Mouse (Mus musculus): ENCODE measurements around the gene Arnt2. TPM values are rescaled to one million over a fixed set of nuclear protein-coding genes. Genes with fewer than 3 reads are reported as not detected.

Gene Arnt2
- polyA plus RNA-seq, 1 experiment from 2014 or later = 30.9 TPM

- WGBS = 95% methylated on average over 3 of the region's 3 CpGs
- H3K4me1 ChIP-seq (ENCODE audit: control insufficient read depth, insufficient read depth, low read length) = no peaks in the 10 kb centered on the region
- H3K4me3 ChIP-seq (ENCODE audit: low read depth, low read length) = no peak overlapping the region
- no peak overlapping the region for H3K9ac ChIP-seq (ENCODE audit: low read length)
- ATAC-seq (ENCODE audit: insufficient read depth, low FRiP score, low TSS enrichment) (no peak), DNase-seq (ENCODE audit: low spot score) (no peak)
- no peak overlapping the region for H3K27ac ChIP-seq (ENCODE audit: low read depth, low read length)
- peaks cover 4% of the 10 kb centered on the region for H3K36me3 ChIP-seq (ENCODE audit: control insufficient read depth, insufficient read depth, low read length)
- no peaks in the 10 kb centered on the region for H3K27me3 ChIP-seq (ENCODE audit: control insufficient read depth, insufficient read depth, low read length)
- H3K4me2 ChIP-seq (ENCODE audit: low read depth) = no peak overlapping the region
- H3K9me3 ChIP-seq (ENCODE audit: control insufficient read depth, low read length) = no peaks in the 10 kb centered on the region
Measured at GRCm38 (mm10) chr7:84307329-84307925, 102.5 kb downstream of the Arnt2 start.

- no peaks in the 10 kb centered on the region for H3K4me1 ChIP-seq (ENCODE audit: control insufficient read depth, insufficient read depth, low read length)
- no peaks in the 10 kb centered on the region for H3K27me3 ChIP-seq (ENCODE audit: control insufficient read depth, insufficient read depth, low read length)
- DNase-seq (ENCODE audit: low spot score) = no peak
- H3K4me2 ChIP-seq (ENCODE audit: low read depth) = no peak overlapping the region
- ATAC-seq (ENCODE audit: insufficient read depth, low FRiP score, low TSS enrichment) = no peak
- WGBS = 96% methylated on average over 1 of the region's 1 CpGs
- H3K9me3 ChIP-seq (ENCODE audit: control insufficient read depth, low read length) = no peaks in the 10 kb centered on the region
- H3K36me3 ChIP-seq (ENCODE audit: control insufficient read depth, insufficient read depth, low read length) = no peaks in the 10 kb centered on the region; the same call in 1 of the 2 replicates
- no peak overlapping the region for H3K27ac ChIP-seq (ENCODE audit: low read depth, low read length)
- H3K9ac ChIP-seq (ENCODE audit: low read length) = no peak overlapping the region
- H3K4me3 ChIP-seq (ENCODE audit: low read depth, low read length) = no peak overlapping the region
Measured at GRCm38 (mm10) chr7:84300261-84300660, 109.7 kb downstream of the Arnt2 start.

GRCm38 (mm10) chr7:84299601-84300000 is 110.4 kb downstream of the Arnt2 start:
- DNase-seq (ENCODE audit: low spot score) = no peak
- 87% methylated on average over 4 of the region's 4 CpGs for WGBS

GRCm38 (mm10) chr7:84293054-84293453 is 116.9 kb downstream of the Arnt2 start:
- no peak for DNase-seq (ENCODE audit: low spot score)
- ATAC-seq (ENCODE audit: insufficient read depth, low FRiP score, low TSS enrichment) = no peak
- H3K4me3 ChIP-seq (ENCODE audit: low read depth, low read length) = no peak overlapping the region
- H3K27ac ChIP-seq (ENCODE audit: low read depth, low read length) = no peak overlapping the region
- 0 out of 2 replicates have a peak, but pooled peaks cover 2% of the 10 kb centered on the region for H3K36me3 ChIP-seq (ENCODE audit: control insufficient read depth, insufficient read depth, low read length)
- H3K4me2 ChIP-seq (ENCODE audit: low read depth) = no peak overlapping the region
- no peaks in the 10 kb centered on the region for H3K27me3 ChIP-seq (ENCODE audit: control insufficient read depth, insufficient read depth, low read length)
- WGBS = 71% methylated on average over 7 of the region's 7 CpGs
- no peaks in the 10 kb centered on the region for H3K4me1 ChIP-seq (ENCODE audit: control insufficient read depth, insufficient read depth, low read length)
- no peaks in the 10 kb centered on the region for H3K9me3 ChIP-seq (ENCODE audit: control insufficient read depth, low read length)
- H3K9ac ChIP-seq (ENCODE audit: low read length) = no peak overlapping the region

More at GRCm38 (mm10) chr7:84299601-84300000, 110.4 kb downstream of the Arnt2 start:
- Histone ChIP-seq H3K4me2 (ENCODE audit: low read depth) (no peak overlapping the region), H3K36me3 (ENCODE audit: control insufficient read depth, insufficient read depth, low read length) (no peaks in the 10 kb centered on the region), H3K4me1 (ENCODE audit: control insufficient read depth, insufficient read depth, low read length) (no peaks in the 10 kb centered on the region), H3K27ac (ENCODE audit: low read depth, low read length) (no peak overlapping the region), H3K9me3 (ENCODE audit: control insufficient read depth, low read length) (no peaks in the 10 kb centered on the region), H3K9ac (ENCODE audit: low read length) (no peak overlapping the region), H3K27me3 (ENCODE audit: control insufficient read depth, insufficient read depth, low read length) (no peaks in the 10 kb centered on the region), H3K4me3 (ENCODE audit: low read depth, low read length) (no peak overlapping the region)
- ATAC-seq (ENCODE audit: insufficient read depth, low FRiP score, low TSS enrichment) = no peak

DNA sequence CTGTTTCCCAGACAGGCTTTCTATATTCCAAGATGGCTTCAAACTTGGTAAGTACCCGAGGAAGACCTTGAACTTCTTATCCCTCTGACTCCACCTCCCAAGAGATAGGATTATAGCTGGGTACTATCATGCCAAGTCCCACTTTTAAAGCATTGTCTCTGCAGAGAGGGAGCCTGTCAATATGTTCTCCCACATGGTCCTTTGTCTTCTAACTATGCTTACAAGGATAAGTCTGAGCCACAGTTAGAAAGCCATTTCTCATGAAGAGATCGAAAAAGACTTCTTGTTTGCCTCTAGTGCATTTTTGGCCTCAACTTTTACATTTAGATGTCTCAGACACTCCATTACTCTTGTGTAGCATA is 122.8 kb downstream of the Arnt2 start:
- Histone ChIP-seq H3K4me2 (ENCODE audit: low read depth) (no peak overlapping the region), H3K4me1 (ENCODE audit: control insufficient read depth, insufficient read depth, low read length) (no peaks in the 10 kb centered on the region), H3K4me3 (ENCODE audit: low read depth, low read length) (no peak overlapping the region), H3K27ac (ENCODE audit: low read depth, low read length) (no peak overlapping the region), H3K9me3 (ENCODE audit: control insufficient read depth, low read length) (no peaks in the 10 kb centered on the region), H3K9ac (ENCODE audit: low read length) (no peak overlapping the region), H3K27me3 (ENCODE audit: control insufficient read depth, insufficient read depth, low read length) (no peaks in the 10 kb centered on the region), H3K36me3 (ENCODE audit: control insufficient read depth, insufficient read depth, low read length) (0 out of 2 replicates have a peak, but pooled peaks cover 2% of the 10 kb centered on the region)
- DNase-seq (ENCODE audit: low spot score) (no peak), ATAC-seq (ENCODE audit: insufficient read depth, low FRiP score, low TSS enrichment) (no peak)
- WGBS = 79% methylated on average over 2 of the region's 2 CpGs

GRCm38 (mm10) chr7:84286526-84287225 is 123.3 kb downstream of the Arnt2 start:
- Histone ChIP-seq H3K4me2 (ENCODE audit: low read depth) (no peak overlapping the region), H3K9ac (ENCODE audit: low read length) (no peak overlapping the region), H3K36me3 (ENCODE audit: control insufficient read depth, insufficient read depth, low read length) (0 out of 2 replicates have a peak, but pooled peaks cover 2% of the 10 kb centered on the region), H3K4me1 (ENCODE audit: control insufficient read depth, insufficient read depth, low read length) (no peaks in the 10 kb centered on the region), H3K27me3 (ENCODE audit: control insufficient read depth, insufficient read depth, low read length) (no peaks in the 10 kb centered on the region), H3K27ac (ENCODE audit: low read depth, low read length) (no peak overlapping the region), H3K4me3 (ENCODE audit: low read depth, low read length) (no peak overlapping the region), H3K9me3 (ENCODE audit: control insufficient read depth, low read length) (no peaks in the 10 kb centered on the region)
- WGBS = 92% methylated on average over 8 of the region's 8 CpGs
- DNase-seq (ENCODE audit: low spot score) (no peak), ATAC-seq (ENCODE audit: insufficient read depth, low FRiP score, low TSS enrichment) (no peak)

- Histone ChIP-seq H3K4me3 (ENCODE audit: low read depth, low read length) (no peak overlapping the region), H3K27ac (ENCODE audit: low read depth, low read length) (no peak overlapping the region), H3K36me3 (ENCODE audit: control insufficient read depth, insufficient read depth, low read length) (peaks cover 2% of the 10 kb centered on the region; the same call in 1 of the 2 replicates), H3K4me1 (ENCODE audit: control insufficient read depth, insufficient read depth, low read length) (no peaks in the 10 kb centered on the region), H3K9me3 (ENCODE audit: control insufficient read depth, low read length) (no peaks in the 10 kb centered on the region), H3K9ac (ENCODE audit: low read length) (no peak overlapping the region), H3K27me3 (ENCODE audit: control insufficient read depth, insufficient read depth, low read length) (no peaks in the 10 kb centered on the region), H3K4me2 (ENCODE audit: low read depth) (no peak overlapping the region)
- ATAC-seq (ENCODE audit: insufficient read depth, low FRiP score, low TSS enrichment) = no peak
- WGBS = 89% methylated on average over 7 of the region's 7 CpGs
- DNase-seq (ENCODE audit: low spot score) = no peak
Measured at GRCm38 (mm10) chr7:84285790-84286189, 124.2 kb downstream of the Arnt2 start.

GRCm38 (mm10) chr7:84284974-84285373 is 125.0 kb downstream of the Arnt2 start:
- Histone ChIP-seq H3K4me1 (ENCODE audit: control insufficient read depth, insufficient read depth, low read length) (no peaks in the 10 kb centered on the region), H3K27ac (ENCODE audit: low read depth, low read length) (no peak overlapping the region), H3K4me2 (ENCODE audit: low read depth) (no peak overlapping the region), H3K36me3 (ENCODE audit: control insufficient read depth, insufficient read depth, low read length) (peaks cover 2% of the 10 kb centered on the region; the same call in 1 of the 2 replicates), H3K27me3 (ENCODE audit: control insufficient read depth, insufficient read depth, low read length) (no peaks in the 10 kb centered on the region), H3K9me3 (ENCODE audit: control insufficient read depth, low read length) (no peaks in the 10 kb centered on the region), H3K4me3 (ENCODE audit: low read depth, low read length) (no peak overlapping the region), H3K9ac (ENCODE audit: low read length) (no peak overlapping the region)
- ATAC-seq (ENCODE audit: insufficient read depth, low FRiP score, low TSS enrichment) = no peak
- 82% methylated on average over 3 of the region's 3 CpGs for WGBS
- DNase-seq (ENCODE audit: low spot score) = no peak

- no peak overlapping the region for H3K9ac ChIP-seq (ENCODE audit: low read length)
- no peak overlapping the region for H3K27ac ChIP-seq (ENCODE audit: low read depth, low read length)
- no peaks in the 10 kb centered on the region for H3K27me3 ChIP-seq (ENCODE audit: control insufficient read depth, insufficient read depth, low read length)
- ATAC-seq (ENCODE audit: insufficient read depth, low FRiP score, low TSS enrichment) = no peak
- no peak overlapping the region for H3K4me2 ChIP-seq (ENCODE audit: low read depth)
- no peaks in the 10 kb centered on the region for H3K4me1 ChIP-seq (ENCODE audit: control insufficient read depth, insufficient read depth, low read length)
- no peak for DNase-seq (ENCODE audit: low spot score)
- peaks cover 2% of the 10 kb centered on the region for H3K36me3 ChIP-seq (ENCODE audit: control insufficient read depth, insufficient read depth, low read length)
- 94% methylated on average over 4 of the region's 4 CpGs for WGBS
- H3K4me3 ChIP-seq (ENCODE audit: low read depth, low read length) = no peak overlapping the region
- H3K9me3 ChIP-seq (ENCODE audit: control insufficient read depth, low read length) = no peaks in the 10 kb centered on the region
Measured at GRCm38 (mm10) chr7:84282231-84282630, 127.7 kb downstream of the Arnt2 start.
